Mouse (Mus musculus): ENCODE data around the gene Camkk2.

The Camkk2 gene

DNA sequence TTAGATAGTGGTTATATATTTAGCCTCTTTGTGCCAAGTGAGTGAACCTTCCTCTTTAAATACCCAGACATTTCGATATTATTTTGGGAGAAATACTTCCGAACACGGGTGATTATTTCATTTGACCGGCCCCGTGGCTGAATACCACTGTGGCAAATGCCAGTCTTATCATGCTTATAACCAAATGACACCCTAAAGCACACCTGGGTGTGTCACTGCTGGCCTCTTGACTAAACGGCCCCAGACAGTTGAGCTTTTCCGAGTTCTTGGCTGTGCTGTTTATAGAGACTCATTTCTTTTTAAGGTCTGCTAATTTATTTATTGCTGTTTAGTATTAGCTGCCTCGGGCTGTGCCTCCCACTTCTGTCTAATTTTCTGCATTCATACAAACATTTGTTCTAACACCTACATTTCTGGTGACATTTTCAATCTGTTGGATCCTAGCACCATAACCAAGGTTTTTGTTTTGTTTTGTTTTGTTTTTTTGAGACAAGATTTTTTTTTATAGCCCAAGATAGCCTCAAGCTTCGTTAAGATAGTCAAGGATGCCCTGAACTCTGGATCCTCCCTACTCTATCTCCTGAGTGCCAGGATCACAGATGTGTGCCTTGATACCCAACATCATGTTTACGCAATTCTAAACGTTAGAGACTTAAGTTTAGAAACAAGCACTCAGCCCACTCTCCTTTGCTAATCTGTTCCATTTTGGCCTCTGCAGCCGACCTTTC, 78.9 kb downstream of the Camkk2 start:
- no peak for DNase-seq (ENCODE audit: low read depth, low spot score)

DNA sequence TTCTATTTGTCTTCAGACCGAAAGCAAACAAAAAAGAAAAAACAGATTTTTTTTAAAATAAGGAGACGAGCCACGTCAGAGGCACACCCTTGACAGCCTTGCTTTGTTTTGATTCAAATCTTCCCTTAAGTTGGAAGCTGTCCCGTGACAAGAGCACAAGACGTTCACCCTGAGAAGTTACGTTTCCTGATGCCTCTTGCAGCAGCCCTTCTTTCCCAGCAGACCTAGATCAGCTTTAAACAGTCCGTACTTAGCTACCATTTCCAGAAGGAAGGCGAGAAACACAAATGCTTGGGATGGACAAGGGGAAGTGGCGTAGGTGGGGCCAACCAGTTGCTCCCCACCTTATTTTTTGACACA, 80.5 kb downstream of the Camkk2 start:
- peak; percentile 53 for DNase-seq (ENCODE audit: low read depth, low spot score)

DNA sequence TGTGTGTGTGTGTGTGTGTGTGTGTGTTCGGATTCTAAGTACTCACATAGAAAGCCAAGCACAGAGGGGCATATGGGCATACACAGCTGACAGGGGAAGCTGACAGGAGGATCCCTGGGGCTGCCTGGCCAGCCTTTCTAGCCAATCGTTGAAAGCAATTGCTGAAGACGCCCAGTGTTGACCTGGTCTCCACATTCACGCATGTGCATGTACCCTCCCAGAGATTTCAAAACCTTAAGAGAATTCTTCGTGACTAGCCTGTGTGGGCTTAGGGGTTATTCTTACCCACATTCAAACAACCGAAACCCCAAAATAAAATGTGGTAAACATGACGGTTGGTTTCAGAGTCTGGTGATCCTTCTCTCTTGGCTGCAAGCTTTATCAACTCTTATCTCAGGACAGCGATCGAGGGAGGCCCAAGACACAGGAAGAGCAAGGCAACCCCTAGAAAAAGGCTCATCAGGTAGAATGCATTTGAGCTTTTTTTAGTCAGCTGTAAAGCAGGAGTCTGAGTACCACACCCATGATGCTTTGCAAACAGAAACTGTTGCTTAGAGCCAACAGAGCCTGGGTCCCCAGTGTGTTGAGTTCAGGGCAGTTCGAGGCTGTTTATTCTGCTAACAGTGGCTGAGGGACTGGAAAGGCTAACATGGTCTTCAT, 81.0 kb downstream of the Camkk2 start:
- DNase-seq (ENCODE audit: low read depth, low spot score), result no peak

DNA sequence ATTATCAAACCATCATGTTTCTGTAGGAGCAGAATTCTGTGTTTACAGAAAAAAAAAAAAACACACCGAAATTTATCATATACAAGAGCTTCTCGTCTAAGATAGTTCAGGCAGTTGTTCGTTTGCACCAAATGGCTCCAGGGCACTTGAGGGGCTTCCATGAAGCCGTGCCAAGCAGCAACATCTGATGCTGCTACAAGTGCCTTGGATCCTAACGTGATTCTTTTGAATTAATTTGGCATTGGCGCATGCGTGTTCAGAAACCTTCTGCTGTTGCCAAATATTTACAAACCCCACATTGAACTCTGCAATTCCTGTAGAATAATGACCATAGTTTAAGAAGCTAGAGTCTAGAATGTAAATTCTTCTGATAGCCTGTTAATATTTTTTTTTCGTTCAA, 83.7 kb downstream of the Camkk2 start:
- no peak for DNase-seq (ENCODE audit: low read depth, low spot score)

DNA sequence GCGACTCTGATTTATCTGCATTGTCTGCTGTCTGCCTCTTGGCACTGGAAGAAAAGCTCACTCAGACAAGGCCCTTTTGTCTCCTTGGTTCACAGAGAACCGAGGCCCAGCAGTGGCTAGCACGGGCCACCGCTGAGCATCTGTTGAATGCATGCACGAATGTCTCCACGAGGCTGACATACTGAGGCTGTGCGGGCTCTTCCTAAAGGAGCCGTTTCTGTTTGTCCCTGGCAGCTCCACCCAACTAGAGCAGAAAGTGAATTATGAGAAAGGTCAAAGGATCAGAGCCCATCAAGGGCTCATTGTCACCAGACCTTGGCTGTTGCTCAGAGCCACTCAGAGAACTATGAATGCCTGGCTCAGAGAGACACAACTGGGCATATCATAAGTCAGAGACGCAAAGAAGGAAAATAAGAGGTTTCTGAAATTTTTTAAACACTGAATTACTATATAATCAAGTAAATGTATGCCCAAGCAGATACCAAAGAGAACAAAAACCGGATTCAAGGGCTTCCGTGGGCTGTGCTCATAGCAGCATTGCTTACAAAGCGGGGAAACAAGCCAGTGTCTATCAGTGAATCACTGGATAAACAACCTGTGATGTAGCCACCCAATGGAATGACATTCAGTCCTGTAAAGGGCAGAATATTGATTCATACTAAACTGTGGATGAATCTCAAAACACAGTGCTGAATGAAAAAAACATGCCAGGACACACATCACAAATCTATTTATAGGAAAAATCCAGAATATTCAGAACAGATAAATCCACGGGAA, 85.6 kb downstream of the Camkk2 start:
- DNase-seq (ENCODE audit: low read depth, low spot score), result no peak

DNA sequence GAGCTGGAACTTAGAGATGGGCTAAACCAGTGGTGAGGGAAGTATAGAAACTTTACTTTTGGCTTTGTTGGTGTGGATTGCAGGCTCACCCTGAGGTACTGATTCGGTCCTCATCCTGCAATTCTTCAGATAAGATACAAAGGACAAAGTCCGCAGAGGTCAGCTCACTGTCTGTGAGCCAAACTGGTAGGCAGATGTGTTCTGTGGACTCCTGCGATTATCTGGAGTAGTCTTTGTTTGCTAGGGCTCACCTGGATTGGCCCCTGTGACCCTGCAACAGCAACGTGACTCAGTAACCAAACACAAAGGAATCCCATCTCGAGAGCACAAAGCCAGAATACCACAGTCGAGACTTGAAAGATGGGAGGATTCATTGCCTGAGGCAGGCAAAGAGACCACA, 88.7 kb downstream of the Camkk2 start:
- DNase-seq (ENCODE audit: low read depth, low spot score), result no peak

DNA sequence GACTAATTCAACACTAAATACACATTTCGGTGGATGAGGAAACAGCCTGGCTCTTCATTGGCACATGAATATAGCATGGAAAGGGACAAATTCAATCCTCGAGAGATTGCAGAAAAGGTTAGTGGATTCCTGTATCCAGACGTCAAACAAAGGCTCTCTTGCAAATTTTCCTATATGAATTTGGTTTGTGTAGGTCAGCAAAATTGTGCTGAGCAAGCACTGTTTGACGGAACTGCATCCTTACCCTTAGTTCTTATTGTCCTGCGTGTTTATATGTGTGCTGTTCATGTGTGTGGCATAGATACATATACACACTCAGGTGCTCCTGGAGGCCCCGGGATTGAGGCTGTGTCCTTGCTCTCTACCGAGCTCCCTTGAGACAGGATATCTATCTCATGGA, 90.1 kb downstream of the Camkk2 start:
- DNase-seq (ENCODE audit: low read depth, low spot score), result no peak

DNA sequence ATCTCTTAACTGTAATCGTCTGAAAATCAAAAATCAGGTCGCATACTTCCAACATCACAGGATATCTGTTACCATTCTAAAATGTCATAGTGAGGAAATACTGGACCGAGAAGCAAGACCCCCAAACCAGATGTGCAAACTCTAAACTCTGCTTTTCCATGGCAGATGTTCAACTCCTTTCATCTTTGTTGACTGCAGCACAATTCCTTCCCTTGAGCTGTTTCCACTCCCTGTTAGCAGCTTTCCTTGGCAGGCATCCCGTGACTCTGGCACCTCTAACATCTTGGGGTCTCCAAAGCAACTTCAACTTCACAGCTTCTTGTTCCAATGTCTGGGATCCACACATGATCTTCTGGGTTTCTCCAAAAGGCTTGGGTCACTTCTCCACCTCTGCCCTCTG, 91.8 kb downstream of the Camkk2 start:
- DNase-seq (ENCODE audit: low read depth, low spot score), result no peak

DNA sequence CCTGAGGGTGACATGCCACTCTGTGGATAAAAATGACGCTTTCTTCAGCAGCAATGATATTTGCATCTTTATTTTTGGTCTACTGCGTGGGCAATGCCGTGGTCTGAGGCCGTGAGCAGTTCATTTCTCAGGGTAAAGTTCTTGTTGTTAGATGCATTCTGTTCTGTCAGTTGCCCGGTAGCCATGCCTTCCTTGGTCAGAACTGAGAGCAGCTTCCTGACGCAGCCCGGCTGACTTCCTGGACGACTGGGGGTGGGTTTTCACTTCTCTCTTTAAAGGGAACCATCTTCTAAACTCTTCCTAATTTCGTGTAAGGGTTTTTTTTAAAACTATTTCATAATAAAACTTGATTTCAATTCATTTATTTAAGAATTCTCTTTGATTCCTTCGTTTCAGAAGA, 95.3 kb downstream of the Camkk2 start:
- no peak for DNase-seq (ENCODE audit: low read depth, low spot score)

DNA sequence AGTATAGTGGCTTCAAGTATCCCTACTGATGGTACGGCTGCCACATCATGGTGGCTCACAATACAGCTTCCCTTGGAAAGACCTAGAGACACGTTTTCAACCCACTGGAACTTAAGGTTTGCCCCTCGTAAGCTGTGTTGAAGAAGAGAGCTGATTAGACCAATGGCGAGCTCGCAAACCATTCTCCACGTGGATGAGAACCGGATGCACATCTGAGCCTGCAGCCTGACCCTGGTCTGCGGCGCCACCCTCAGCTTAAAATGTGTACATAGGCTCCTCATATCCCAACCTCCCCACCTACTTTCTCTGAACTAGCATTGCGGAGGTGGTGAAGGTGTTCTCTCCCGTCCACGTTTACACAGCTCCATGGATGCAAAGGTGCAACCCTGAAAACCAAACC, 97.9 kb downstream of the Camkk2 start:
- DNase-seq (ENCODE audit: low read depth, low spot score), result no peak

Data from skeletal muscle tissue, adult 2 months (tissue).